Comparison of ENCODE assay signal across 18 mouse cellular contexts in the genomic region with DNA sequence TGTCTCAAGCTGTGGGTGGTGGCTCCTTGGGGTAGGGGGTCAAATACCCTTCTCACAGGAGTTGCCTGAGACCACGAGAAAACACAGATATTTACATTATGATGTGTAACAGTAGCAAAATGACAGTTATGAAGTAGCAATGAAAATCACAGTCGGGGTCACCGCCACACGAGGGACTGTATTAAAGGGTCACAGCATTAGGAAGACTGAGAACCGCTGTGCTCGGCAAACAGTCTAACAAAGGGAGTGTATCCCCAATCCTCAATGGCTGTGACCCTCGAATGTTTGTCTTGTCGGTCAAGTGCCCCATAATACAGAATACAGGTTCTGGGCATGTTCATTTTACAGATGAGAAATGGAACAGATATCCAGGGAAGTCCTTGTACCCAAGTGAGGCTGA. TPM values are rescaled to one million over a fixed set of nuclear protein-coding genes. Genes with fewer than 3 reads are reported as not detected.
DNase-seq lines count a peak whose midpoint lies in the region; ATAC-seq and TF ChIP-seq lines count a peak whose summit lies in the region.
"Had no signal": no experiment of that assay in that cellular context is flagged by ENCODE, and none has a peak within 500 bp of the region (broad histone marks: within the 10 kb centered on the region; RNA-seq: fewer than 3 reads in every experiment).

No protein-coding gene starts in this region.

- H3K27me3 ChIP-seq in cerebellum, adult 2 months (ENCODE audit: control insufficient read depth, insufficient read depth, low read length) = no peaks in the 10 kb centered on the region
- no peaks in the 10 kb centered on the region for H3K27me3 ChIP-seq in kidney, embryonic 15.5 days
- no peaks in the 10 kb centered on the region for H3K27me3 ChIP-seq in CH12.LX (replicated peaks)
- no peaks in the 10 kb centered on the region for H3K27me3 ChIP-seq in embryonic facial prominence, embryonic 10.5 days (replicated peaks; ENCODE audit: low read depth, poor library complexity, severe bottlenecking)
- H3K27me3 ChIP-seq in midbrain, embryonic 15.5 days (replicated peaks) = no peaks in the 10 kb centered on the region
- H3K27me3 ChIP-seq: forebrain, embryonic 13.5 days; heart, embryonic 12.5 days; hindbrain, embryonic 12.5 days; intestine, embryonic 15.5 days had no signal

- no peak overlapping the region for H3K27ac ChIP-seq in cerebellum, adult 2 months (ENCODE audit: insufficient read depth, low read length)
- H3K27ac ChIP-seq in kidney, embryonic 15.5 days = no peak overlapping the region
- no peak overlapping the region for H3K27ac ChIP-seq in CH12.LX (ENCODE audit: insufficient read depth, low read depth)
- H3K27ac ChIP-seq in embryonic facial prominence, embryonic 10.5 days (replicated peaks) = no peak overlapping the region
- no peak overlapping the region for H3K27ac ChIP-seq in midbrain, embryonic 15.5 days
- H3K27ac ChIP-seq: forebrain, embryonic 13.5 days; hindbrain, embryonic 12.5 days; intestine, embryonic 15.5 days had no signal

- TF ChIP-seq RAD21 in CH12.LX (IDR thresholded peaks at IDR 0.05; ENCODE audit: low read depth, low read length) = no peak

- H3K4me3 ChIP-seq in cerebellum, adult 2 months (replicated peaks; ENCODE audit: insufficient read depth, low read depth, low read length) = no peak overlapping the region
- no peak overlapping the region; the same call in 1 of the 2 replicates for H3K4me3 ChIP-seq in kidney, embryonic 15.5 days (replicated peaks)
- no peak overlapping the region for H3K4me3 ChIP-seq in CH12.LX (replicated peaks in 1 of 3; ENCODE audit: low read depth in 2 of 3, low read length in 2 of 3, poor library complexity in 1 of 3)
- H3K4me3 ChIP-seq in embryonic facial prominence, embryonic 10.5 days = peak overlapping the region; percentile 73; the same call in 1 of the 2 replicates
- no peak overlapping the region for H3K4me3 ChIP-seq in midbrain, embryonic 15.5 days
- H3K4me3 ChIP-seq: hindbrain, embryonic 12.5 days; intestine, embryonic 15.5 days had no signal

- ATAC-seq in kidney, embryonic 15.5 days (replicated peaks; ENCODE audit: low FRiP score) = no peak
- ATAC-seq in midbrain, embryonic 15.5 days (replicated peaks) = no peak
- ATAC-seq: forebrain, embryonic 13.5 days; forebrain, postnatal 0 days; intestine, embryonic 15.5 days had no signal

- intact Hi-C loops in left cerebral cortex, postnatal 25 days (cut with DNase I) = no loop called here

- TF ChIP-seq POLR2A in cerebellum, adult 2 months (IDR thresholded peaks at IDR 0.05; ENCODE audit: borderline replicate concordance, insufficient read depth, low read length) = no peak
- no peak for TF ChIP-seq POLR2A in CH12.LX (IDR thresholded peaks at IDR 0.05; ENCODE audit: low read depth, low read length)

- DNase-seq in cerebellum, adult 9-11 months = peak; percentile 46
- DNase-seq in cerebellum, adult 2 months = no peak
- no peak for DNase-seq in kidney, postnatal 14 days
- no peak for DNase-seq in CH12.LX (ENCODE audit: extremely low read depth)
- DNase-seq in embryonic facial prominence, embryonic 10.5 days (ENCODE audit: low spot score) = no peak
- DNase-seq in left cerebral cortex, postnatal 25 days (ENCODE audit: low spot score in 2 of 2) = no peak
- DNase-seq: adrenal gland, postnatal 14 days; cerebellum, adult 8-10 months; forebrain, postnatal 0 days; gastrocnemius, postnatal 14 days; heart, postnatal 4 days had no signal

- no peaks in the 10 kb centered on the region for H3K9me3 ChIP-seq in kidney, embryonic 15.5 days (replicated peaks)
- no peaks in the 10 kb centered on the region for H3K9me3 ChIP-seq in CH12.LX (replicated peaks; ENCODE audit: low read length)
- no peaks in the 10 kb centered on the region for H3K9me3 ChIP-seq in embryonic facial prominence, embryonic 10.5 days
- H3K9me3 ChIP-seq in midbrain, embryonic 15.5 days = no peaks in the 10 kb centered on the region
- H3K9me3 ChIP-seq: forebrain, embryonic 13.5 days; G1E; hindbrain, embryonic 12.5 days; intestine, embryonic 15.5 days had no signal

- dilution Hi-C loops in CH12.LX (cut with MboI; ENCODE audit: extremely low pct_ligation_motif_present, extremely low pct_unique_long_range_greater_than_20kb, low sequenced_read_pairs) = no loop called here

- peaks cover 12% of the 10 kb centered on the region for H3K4me1 ChIP-seq in cerebellum, adult 2 months (ENCODE audit: control insufficient read depth, insufficient read depth, low read length)
- H3K4me1 ChIP-seq in kidney, embryonic 15.5 days = peaks cover 56% of the 10 kb centered on the region
- peaks cover 4 to 47% of the 10 kb centered on the region in 2 experiments for H3K4me1 ChIP-seq in CH12.LX (ENCODE audit: control insufficient read depth in 1 of 2, insufficient read depth in 2 of 2)
- peaks cover 59% of the 10 kb centered on the region for H3K4me1 ChIP-seq in embryonic facial prominence, embryonic 10.5 days
- H3K4me1 ChIP-seq in midbrain, embryonic 15.5 days = peaks cover 48% of the 10 kb centered on the region

- H3K4me2 ChIP-seq in kidney, embryonic 15.5 days = peak overlapping the region; percentile 82; the same call in 1 of the 2 replicates
- peak overlapping the region; percentile 67; the same call in 1 of the 2 replicates for H3K4me2 ChIP-seq in CH12.LX (ENCODE audit: insufficient read depth, low read depth, poor library complexity, severe bottlenecking)
- no peak overlapping the region for H3K4me2 ChIP-seq in midbrain, embryonic 15.5 days

- no peak overlapping the region for H3K9ac ChIP-seq in kidney, embryonic 15.5 days
- H3K9ac ChIP-seq in CH12.LX (ENCODE audit: insufficient read depth, low read depth) = no peak overlapping the region
- H3K9ac ChIP-seq in midbrain, embryonic 15.5 days = no peak overlapping the region
- H3K9ac ChIP-seq: forebrain, embryonic 13.5 days; forebrain, postnatal 0 days had no signal

- TF ChIP-seq EP300 in CH12.LX (IDR thresholded peaks at IDR 0.05; ENCODE audit: low read length) = no peak

- WGBS in cerebellum, adult 2 months = 84% methylated on average over 8 of the region's 8 CpGs
- WGBS in kidney, embryonic 15.5 days = 87% methylated on average over 8 of the region's 8 CpGs
- 87% methylated on average over 8 of the region's 8 CpGs for WGBS in embryonic facial prominence, embryonic 10.5 days
- 85% methylated on average over 8 of the region's 8 CpGs for WGBS in midbrain, embryonic 15.5 days

- in situ Hi-C loops in CH12.LX (cut with MboI; ENCODE audit: low pct_ligation_motif_present, low pct_unique_long_range_greater_than_20kb, low sequenced_read_pairs) = no loop called here

- H3K36me3 ChIP-seq in kidney, embryonic 15.5 days = peaks cover 12% of the 10 kb centered on the region
- peaks cover 13 to 24% of the 10 kb centered on the region in 2 experiments for H3K36me3 ChIP-seq in CH12.LX (replicated peaks in 1 of 2; ENCODE audit: control insufficient read depth in 1 of 2, insufficient read depth in 1 of 2, low read length in 1 of 2)
- peaks cover 17% of the 10 kb centered on the region for H3K36me3 ChIP-seq in embryonic facial prominence, embryonic 10.5 days (replicated peaks)
- H3K36me3 ChIP-seq in midbrain, embryonic 15.5 days (replicated peaks) = 0 out of 2 replicates have a peak, but pooled peaks cover under 1% of the 10 kb centered on the region
- H3K36me3 ChIP-seq: intestine, embryonic 15.5 days had no signal

- TF ChIP-seq CTCF in cerebellum, adult 2 months (IDR thresholded peaks at IDR 0.05; ENCODE audit: borderline replicate concordance, insufficient read depth, low read depth, low read length) = no peak
- TF ChIP-seq CTCF in CH12.LX (conservative IDR thresholded peaks at IDR 0.05 in 1 of 2, IDR thresholded peaks at IDR 0.05 in 1 of 2; ENCODE audit: low read depth in 2 of 2, low read length in 2 of 2) = no peak

- no peaks in the 10 kb centered on the region for H3K79me2 ChIP-seq in CH12.LX (replicated peaks; ENCODE audit: control insufficient read depth, extremely low read depth, insufficient read depth, poor library complexity, severe bottlenecking)

RNA-seq across cellular contexts. Expression of gene Dnajc4, which starts 1.6 kb away (rescaled TPM):
- 63.6 and 66.4 TPM in 2 replicates for polyA plus RNA-seq in cerebellum, adult 2 months (2012; rRNA removed)
- polyA plus RNA-seq in kidney, embryonic 15.5 days (2015; fragmentation: Nextera tagmentation; extraction: Ambion mirVana) = 22.5 and 24.1 TPM in 2 replicates
- total RNA-seq in CH12.LX (2012; rRNA removed) (9.7 and 11.2 TPM in 2 replicates), CH12.LX (2014; rRNA removed) (6.2 and 7.5 TPM in 2 replicates)
- 12.7 and 13.9 TPM in 2 replicates for polyA plus RNA-seq in CH12.LX (2012; ENCODE audit: insufficient read length, low read depth)
- polyA plus RNA-seq in embryonic facial prominence, embryonic 10.5 days (2016; fragmentation: Nextera tagmentation; extraction: Ambion mirVana) = 18.1 and 18.2 TPM in 2 replicates
- 24.1 and 25.6 TPM in 2 replicates for polyA plus RNA-seq in midbrain, embryonic 15.5 days (2015; fragmentation: Nextera tagmentation; extraction: Ambion mirVana)
- total RNA-seq in left cerebral cortex, postnatal 25 days (2021) = 10 to 100 TPM; 20.1 to 21.0 TPM

RNA-seq across cellular contexts. Expression of gene Nudt22, which starts 1.9 kb away (rescaled TPM):
- 40.4 and 43.5 TPM in 2 replicates for polyA plus RNA-seq in cerebellum, adult 2 months (2012; rRNA removed)
- 25.4 and 27.4 TPM in 2 replicates for polyA plus RNA-seq in kidney, embryonic 15.5 days (2015; fragmentation: Nextera tagmentation; extraction: Ambion mirVana)
- total RNA-seq in CH12.LX (2012; rRNA removed) (24.6 and 26.6 TPM in 2 replicates), CH12.LX (2014; rRNA removed) (9.0 and 11.2 TPM in 2 replicates)
- polyA plus RNA-seq in CH12.LX (2012; ENCODE audit: insufficient read length, low read depth) = 10.8 and 11.1 TPM in 2 replicates
- 20.1 and 20.9 TPM in 2 replicates for polyA plus RNA-seq in embryonic facial prominence, embryonic 10.5 days (2016; fragmentation: Nextera tagmentation; extraction: Ambion mirVana)
- polyA plus RNA-seq in midbrain, embryonic 15.5 days (2015; fragmentation: Nextera tagmentation; extraction: Ambion mirVana) = 21.0 and 22.5 TPM in 2 replicates
- total RNA-seq in left cerebral cortex, postnatal 25 days (2021) = 10 to 100 TPM; 12.5 to 14.3 TPM

RNA-seq across cellular contexts. Expression of gene Trpt1, which starts 1.9 kb away (rescaled TPM):
- 29.6 and 31.3 TPM in 2 replicates for polyA plus RNA-seq in cerebellum, adult 2 months (2012; rRNA removed)
- 11.2 and 12.1 TPM in 2 replicates for polyA plus RNA-seq in kidney, embryonic 15.5 days (2015; fragmentation: Nextera tagmentation; extraction: Ambion mirVana)
- total RNA-seq in CH12.LX (2012; rRNA removed) = 4.1 and 4.7 TPM in 2 replicates
- total RNA-seq in CH12.LX (2014; rRNA removed) = 2.8 and 3.4 TPM in 2 replicates
- polyA plus RNA-seq in CH12.LX (2012; ENCODE audit: insufficient read length, low read depth) = 2.1 and 3.1 TPM in 2 replicates
- 8.3 and 8.8 TPM in 2 replicates for polyA plus RNA-seq in embryonic facial prominence, embryonic 10.5 days (2016; fragmentation: Nextera tagmentation; extraction: Ambion mirVana)
- polyA plus RNA-seq in midbrain, embryonic 15.5 days (2015; fragmentation: Nextera tagmentation; extraction: Ambion mirVana) = 18.5 and 19.8 TPM in 2 replicates
- 10 to 100 TPM; 18.0 to 22.9 TPM for total RNA-seq in left cerebral cortex, postnatal 25 days (2021)

RNA-seq across cellular contexts. Expression of gene Vegfb, which starts 6.6 kb away (rescaled TPM):
- 90.4 and 100.0 TPM in 2 replicates for polyA plus RNA-seq in cerebellum, adult 2 months (2012; rRNA removed)
- 39.5 and 41.0 TPM in 2 replicates for polyA plus RNA-seq in kidney, embryonic 15.5 days (2015; fragmentation: Nextera tagmentation; extraction: Ambion mirVana)
- total RNA-seq in CH12.LX (2012; rRNA removed) = 12.9 and 13.2 TPM in 2 replicates
- 3.2 and 3.5 TPM in 2 replicates for total RNA-seq in CH12.LX (2014; rRNA removed)
- polyA plus RNA-seq in CH12.LX (2012; ENCODE audit: insufficient read length, low read depth) = 28.4 and 35.1 TPM in 2 replicates
- 36.0 and 36.9 TPM in 2 replicates for polyA plus RNA-seq in embryonic facial prominence, embryonic 10.5 days (2016; fragmentation: Nextera tagmentation; extraction: Ambion mirVana)
- polyA plus RNA-seq in midbrain, embryonic 15.5 days (2015; fragmentation: Nextera tagmentation; extraction: Ambion mirVana) = 46.7 and 47.9 TPM in 2 replicates
- 10 to 100 TPM; 79.9 to 80.2 TPM for total RNA-seq in left cerebral cortex, postnatal 25 days (2021)

RNA-seq across cellular contexts. Expression of gene Fkbp2, which starts 13.7 kb away (rescaled TPM):
- polyA plus RNA-seq in cerebellum, adult 2 months (2012; rRNA removed) = 214 and 257 TPM in 2 replicates
- 129 and 137 TPM in 2 replicates for polyA plus RNA-seq in kidney, embryonic 15.5 days (2015; fragmentation: Nextera tagmentation; extraction: Ambion mirVana)
- total RNA-seq in CH12.LX (2012; rRNA removed) (44.6 and 50.4 TPM in 2 replicates), CH12.LX (2014; rRNA removed) (17.6 and 20.7 TPM in 2 replicates)
- 87.0 and 97.7 TPM in 2 replicates for polyA plus RNA-seq in CH12.LX (2012; ENCODE audit: insufficient read length, low read depth)
- polyA plus RNA-seq in embryonic facial prominence, embryonic 10.5 days (2016; fragmentation: Nextera tagmentation; extraction: Ambion mirVana) = 100.0 and 101 TPM in 2 replicates
- 120 and 126 TPM in 2 replicates for polyA plus RNA-seq in midbrain, embryonic 15.5 days (2015; fragmentation: Nextera tagmentation; extraction: Ambion mirVana)
- total RNA-seq in left cerebral cortex, postnatal 25 days (2021) = 100 to 1,000 TPM in 1 of 2 experiments, 10 to 100 TPM in 1; 98.0 to 104 TPM
